Mouse (Mus musculus) liver, adult (tissue): ENCODE data around the gene Lrrc27.

Source experiments
- GATA4 ChIP-seq: IDR thresholded peaks from 2 replicates; pipeline ENCODE4 v1.6.1; 2014; ENCODE audit warnings: mild to moderate bottlenecking, low read length; ENCODE audit not compliant: insufficient replicate concordance

The Lrrc27 gene

GRCm38 (mm10) chr7:139200108-139200507 is 12.7 kb upstream of the Lrrc27 start:
- TF ChIP-seq GATA4, result no peak

- no peak for TF ChIP-seq GATA4
Measured at GRCm38 (mm10) chr7:139201209-139201608, 11.6 kb upstream of the Lrrc27 start.

GRCm38 (mm10) chr7:139208023-139208772 is 4.6 kb upstream of the Lrrc27 start:
- TF ChIP-seq GATA4, result no peak

GRCm38 (mm10) chr7:139208773-139209095 is 4.1 kb upstream of the Lrrc27 start:
- TF ChIP-seq GATA4, result no peak

GRCm38 (mm10) chr7:139211761-139212160 is 1.0 kb upstream of the Lrrc27 start:
- no peak for TF ChIP-seq GATA4

- no peak for TF ChIP-seq GATA4
Measured at GRCm38 (mm10) chr7:139213751-139214150, 963 bp downstream of the Lrrc27 start.

GRCm38 (mm10) chr7:139214160-139214559 is 1.4 kb downstream of the Lrrc27 start:
- TF ChIP-seq GATA4, result no peak

- TF ChIP-seq GATA4, result no peak
Measured at GRCm38 (mm10) chr7:139214596-139215340, 2.0 kb downstream of the Lrrc27 start.

GRCm38 (mm10) chr7:139215516-139215915 is 2.7 kb downstream of the Lrrc27 start:
- TF ChIP-seq GATA4, result no peak

GRCm38 (mm10) chr7:139215946-139216345 is 3.2 kb downstream of the Lrrc27 start:
- no peak for TF ChIP-seq GATA4

- TF ChIP-seq GATA4, result no peak
Measured at GRCm38 (mm10) chr7:139216464-139216863, 3.7 kb downstream of the Lrrc27 start.

GRCm38 (mm10) chr7:139217046-139217445 is 4.3 kb downstream of the Lrrc27 start:
- no peak for TF ChIP-seq GATA4

- TF ChIP-seq GATA4, result no peak
Measured at GRCm38 (mm10) chr7:139218641-139219415, 6.0 kb downstream of the Lrrc27 start.

GRCm38 (mm10) chr7:139219486-139219885 is 6.7 kb downstream of the Lrrc27 start:
- no peak for TF ChIP-seq GATA4

- no peak for TF ChIP-seq GATA4
Measured at GRCm38 (mm10) chr7:139220303-139220702, 7.5 kb downstream of the Lrrc27 start.

GRCm38 (mm10) chr7:139221072-139221471 is 8.3 kb downstream of the Lrrc27 start:
- no peak for TF ChIP-seq GATA4
